Comparison of ENCODE assay signal across 21 mouse cellular contexts in genomic region chr5:117659596-117659995, GRCm38 (mm10).
A peak's percentile ranks its signal among the peaks of the same experiment; 100 is the strongest.
DNase-seq lines count a peak whose midpoint lies in the region; ATAC-seq and TF ChIP-seq lines count a peak whose summit lies in the region.
"Had no signal": no experiment of that assay in that cellular context is flagged by ENCODE, and none has a peak within 500 bp of the region (broad histone marks: within the 10 kb centered on the region; RNA-seq: fewer than 3 reads in every experiment).

No protein-coding gene starts in this region.

- no peak overlapping the region for H3K9ac ChIP-seq in kidney, embryonic 14.5 days (ENCODE audit: low read depth, low read length)
- no peak overlapping the region for H3K9ac ChIP-seq in stomach, postnatal 0 days (ENCODE audit: low read length)
- H3K9ac ChIP-seq: hindbrain, embryonic 15.5 days had no signal

- no peak for TF ChIP-seq CTCF in embryonic fibroblast, embryonic 13.5 days (IDR thresholded peaks at IDR 0.05; ENCODE audit: borderline replicate concordance, insufficient read depth, low read length)
- TF ChIP-seq CTCF in stomach, postnatal 0 days (IDR thresholded peaks at IDR 0.05; ENCODE audit: low read depth), result no peak

- no peak for TF ChIP-seq POLR2A in embryonic fibroblast, embryonic 13.5 days (IDR thresholded peaks at IDR 0.05; ENCODE audit: low read depth, low read length)

- no peak overlapping the region for H3K4me2 ChIP-seq in kidney, embryonic 14.5 days (replicated peaks; ENCODE audit: low read depth, low read length)
- no peak overlapping the region for H3K4me2 ChIP-seq in stomach, postnatal 0 days (replicated peaks; ENCODE audit: low read depth)
- H3K4me2 ChIP-seq: hindbrain, embryonic 15.5 days had no signal

- no peaks in the 10 kb centered on the region for H3K36me3 ChIP-seq in kidney, embryonic 14.5 days (ENCODE audit: control insufficient read depth, insufficient read depth, low read length)
- no peaks in the 10 kb centered on the region for H3K36me3 ChIP-seq in stomach, postnatal 0 days (ENCODE audit: control insufficient read depth, insufficient read depth, low read length)
- H3K36me3 ChIP-seq: embryonic facial prominence, embryonic 10.5 days; forebrain, embryonic 10.5 days; hindbrain, embryonic 10.5 days; hindbrain, embryonic 15.5 days had no signal

- DNase-seq in kidney, postnatal 14 days, result no peak
- peak; percentile 54 to 65 for DNase-seq in kidney, postnatal 4 days
- no peak for DNase-seq in kidney, adult 11 months
- peak; percentile 82 for DNase-seq in testis, postnatal 14 days (ENCODE audit: low spot score)
- no peak for DNase-seq in stomach, postnatal 0 days (ENCODE audit: low spot score)
- DNase-seq: adrenal gland, adult 8-10 months; adrenal gland, postnatal 36 days; cerebellum, adult 2 months; cerebellum, postnatal 10 days; gastrocnemius, adult 2 months; gastrocnemius, postnatal 25 days; heart, postnatal 14 days had no signal

- 31% methylated on average over 13 of the region's 13 CpGs for WGBS in kidney, embryonic 14.5 days
- 49% methylated on average over 13 of the region's 13 CpGs for WGBS in stomach, postnatal 0 days

- no peaks in the 10 kb centered on the region for H3K27me3 ChIP-seq in kidney, embryonic 14.5 days (ENCODE audit: control insufficient read depth, insufficient read depth, low read length)
- no peaks in the 10 kb centered on the region for H3K27me3 ChIP-seq in stomach, postnatal 0 days (ENCODE audit: control insufficient read depth, insufficient read depth, low read length)
- H3K27me3 ChIP-seq: CH12.LX; hindbrain, embryonic 15.5 days had no signal

- no peak overlapping the region for H3K27ac ChIP-seq in kidney, embryonic 14.5 days (ENCODE audit: low read depth, low read length)
- peak overlapping the region; percentile 34; the same call in 1 of the 2 replicates for H3K27ac ChIP-seq in embryonic fibroblast, embryonic 13.5 days (ENCODE audit: insufficient read depth, low read length)
- H3K27ac ChIP-seq in stomach, postnatal 0 days (replicated peaks), result no peak overlapping the region
- H3K27ac ChIP-seq: embryonic facial prominence, embryonic 10.5 days; forebrain, embryonic 10.5 days; gastrocnemius, adult 2 months; hindbrain, embryonic 10.5 days; hindbrain, embryonic 15.5 days had no signal

- 0 out of 2 replicates have a peak, but pooled peaks have one; percentile 28 for ATAC-seq in kidney, embryonic 14.5 days (ENCODE audit: low FRiP score, low TSS enrichment)
- no peak for ATAC-seq in stomach, postnatal 0 days (ENCODE audit: low FRiP score, low TSS enrichment)
- ATAC-seq: forebrain, embryonic 14.5 days had no signal

- no peaks in the 10 kb centered on the region for H3K4me1 ChIP-seq in kidney, embryonic 14.5 days (ENCODE audit: control insufficient read depth, insufficient read depth, low read length)
- H3K4me1 ChIP-seq in embryonic fibroblast, embryonic 13.5 days (ENCODE audit: control insufficient read depth, insufficient read depth, low read length), result no peaks in the 10 kb centered on the region
- H3K4me1 ChIP-seq in stomach, postnatal 0 days (replicated peaks; ENCODE audit: control insufficient read depth, insufficient read depth), result no peaks in the 10 kb centered on the region

- no peaks in the 10 kb centered on the region for H3K9me3 ChIP-seq in kidney, embryonic 14.5 days (ENCODE audit: control insufficient read depth, low read length)
- H3K9me3 ChIP-seq in stomach, postnatal 0 days (ENCODE audit: control insufficient read depth, low read length), result no peaks in the 10 kb centered on the region
- H3K9me3 ChIP-seq: embryonic facial prominence, embryonic 10.5 days; forebrain, embryonic 10.5 days; hindbrain, embryonic 10.5 days; hindbrain, embryonic 15.5 days had no signal

- TF ChIP-seq EP300 in stomach, postnatal 0 days (optimal IDR thresholded peaks at IDR 0.05), result no peak

- H3K4me3 ChIP-seq in kidney, embryonic 14.5 days (ENCODE audit: low read length), result no peak overlapping the region
- H3K4me3 ChIP-seq in embryonic fibroblast, embryonic 13.5 days (ENCODE audit: insufficient read depth, low read length), result no peak overlapping the region
- no peak overlapping the region for H3K4me3 ChIP-seq in stomach, postnatal 0 days (ENCODE audit: low read depth, low read length)
- H3K4me3 ChIP-seq: embryonic facial prominence, embryonic 10.5 days; erythroblast, embryonic 14.5 days; forebrain, embryonic 10.5 days; gastrocnemius, adult 2 months; hindbrain, embryonic 10.5 days; hindbrain, embryonic 15.5 days had no signal

Comparison
In these comparisons a context has a peak if more than half of its experiments do, and no peak if none do; other contexts are left out.
1. DNase-seq: peak in kidney, postnatal 4 days (2 of 2) and testis, postnatal 14 days (single experiment); none in kidney, postnatal 14 days (single experiment), kidney, adult 11 months (single experiment) and stomach, postnatal 0 days (single experiment).